Mouse (Mus musculus) lung, postnatal 0 days (tissue): ENCODE results near the gene Slc45a3.

Source experiments
- CTCF ChIP-seq: IDR thresholded peaks from 2 replicates; pipeline ENCODE4 v1.5.1; 2016; ENCODE audit warnings: antibody characterized with exemption, mild to moderate bottlenecking
- EP300 ChIP-seq: IDR thresholded peaks from 2 replicates; pipeline ENCODE4 v1.6.1; 2016; ENCODE audit warnings: antibody characterized with exemption, mild to moderate bottlenecking, control low read depth

DNA sequence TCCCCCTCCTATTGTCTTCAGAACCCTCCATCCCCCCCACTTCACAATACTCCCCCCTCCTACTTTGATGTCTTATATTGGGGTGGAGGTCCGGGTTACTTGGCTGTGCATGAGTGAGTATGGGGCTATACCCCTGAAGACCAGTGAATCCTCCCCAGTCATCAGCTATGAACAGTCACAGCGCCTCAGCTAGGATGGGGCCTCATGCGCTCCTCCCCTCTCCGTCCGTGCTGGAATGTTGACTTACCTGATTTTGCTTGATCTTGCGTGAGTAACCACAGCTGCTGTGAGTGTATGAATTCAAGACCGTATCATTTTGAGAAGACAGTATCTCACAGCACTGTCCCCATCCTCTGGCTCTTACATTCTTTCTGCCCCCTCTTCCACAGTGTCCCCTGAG lies 57.1 kb downstream of the Slc45a3 start:
- no peak for TF ChIP-seq CTCF
- no peak for TF ChIP-seq EP300
